Mouse (Mus musculus) MEL (cell line): ENCODE data around the gene Auts2. TPM values are rescaled to one million over a fixed set of nuclear protein-coding genes. Genes with fewer than 3 reads are reported as not detected.

ENCODE experiments used
- DNase-seq: peaks from one replicate; pipeline ENCODE4 v3.0.0; 2011; ENCODE audit warnings: low read depth, low spot score
- H3K27ac ChIP-seq: 2 replicates; pipeline ENCODE4 v1.5.1; 2012; ENCODE audit warnings: low read depth, mild to moderate bottlenecking, control low read depth, low read length, moderate library complexity; ENCODE audit not compliant: control insufficient read depth
- H3K27me3 ChIP-seq, 2 experiments: fragments of 150-350 bp in 1 of 2; sonication (generic) in 1 of 2; 2 replicates each; pipeline ENCODE4 v1.6.1; 2012; ENCODE audit warnings: low read length in 2 of 2, mild to moderate bottlenecking in 2 of 2, improper control_type of control experiment in 1 of 2, moderate library complexity in 1 of 2; ENCODE audit not compliant: insufficient read depth in 2 of 2, control insufficient read depth in 1 of 2
- H3K36me3 ChIP-seq, 2 experiments: 2 replicates each; pipeline ENCODE4 v1.6.1; 2012 to 2014; ENCODE audit warnings: low read length in 2 of 2, improper control_type of control experiment in 1 of 2, inconsistent platforms in 1 of 2, mild to moderate bottlenecking in 1 of 2; ENCODE audit not compliant: insufficient read depth in 2 of 2, control insufficient read depth in 1 of 2
- H3K4me1 ChIP-seq, 2 experiments: fragments of 150-350 bp in 1 of 2; sonication (generic) in 1 of 2; 2 replicates each; pipeline ENCODE4 v1.6.1; 2012; ENCODE audit warnings: low read length in 2 of 2, improper control_type of control experiment in 1 of 2, mild to moderate bottlenecking in 1 of 2; ENCODE audit not compliant: insufficient read depth in 2 of 2, control insufficient read depth in 1 of 2
- H3K4me3 ChIP-seq, 2 experiments: fragments of 150-350 bp in 1 of 2; sonication (generic) in 1 of 2; 2 replicates each; pipeline ENCODE4 v1.5.1; 2012; ENCODE audit warnings: low read depth in 2 of 2, low read length in 2 of 2, mild to moderate bottlenecking in 2 of 2, moderate library complexity in 2 of 2, control low read depth in 1 of 2, improper control_type of control experiment in 1 of 2; ENCODE audit not compliant: control insufficient read depth in 1 of 2, insufficient read depth in 1 of 2
- H3K79me2 ChIP-seq: 2 replicates; pipeline ENCODE4 v1.6.1; 2012; ENCODE audit warnings: mild to moderate bottlenecking, low read length, moderate library complexity; ENCODE audit not compliant: control insufficient read depth, poor library complexity, insufficient read depth
- H3K9ac ChIP-seq: 2 replicates; pipeline ENCODE4 v1.6.1; 2012; ENCODE audit warnings: low read depth, mild to moderate bottlenecking, control low read depth, low read length, moderate library complexity; ENCODE audit not compliant: control insufficient read depth, poor library complexity, severe bottlenecking
- H3K9me3 ChIP-seq: fragments of 150-350 bp; sonication (generic); replicated peaks from 2 replicates; pipeline ENCODE4 v1.6.1; 2012; ENCODE audit warnings: mild to moderate bottlenecking, low read length, improper control_type of control experiment, moderate library complexity; ENCODE audit not compliant: insufficient read depth
- BHLHE40 ChIP-seq: IDR thresholded peaks from 2 replicates; pipeline ENCODE4 v1.6.1; 2012; ENCODE audit warnings: low read depth, mild to moderate bottlenecking, inconsistent platforms, low read length, improper control_type of control experiment, borderline replicate concordance
- CHD1 ChIP-seq: IDR thresholded peaks from 2 replicates; pipeline ENCODE4 v1.6.1; 2012; ENCODE audit warnings: low read depth, mild to moderate bottlenecking, inconsistent platforms, low read length, improper control_type of control experiment
- CTCF ChIP-seq, 3 experiments: IDR thresholded peaks in 2 of 3; conservative IDR thresholded peaks in 1 of 3; 2 replicates each; pipeline ENCODE4 v1.5.1; 2011 to 2012; ENCODE audit warnings: low read length in 3 of 3, low read depth in 2 of 3, mild to moderate bottlenecking in 2 of 3, improper control_type of control experiment in 1 of 3, inconsistent platforms in 1 of 3, mixed read lengths in 1 of 3, moderate library complexity in 1 of 3; ENCODE audit not compliant: control insufficient read depth in 1 of 3, insufficient read depth in 1 of 3, poor library complexity in 1 of 3, severe bottlenecking in 1 of 3
- E2F4 ChIP-seq: IDR thresholded peaks from 2 replicates; pipeline ENCODE4 v1.6.1; 2011; ENCODE audit warnings: low read depth, low read length, improper control_type of control experiment, borderline replicate concordance
- ELF1 ChIP-seq: IDR thresholded peaks from 2 replicates; pipeline ENCODE4 v1.6.1; 2014; ENCODE audit warnings: low read depth, mild to moderate bottlenecking, inconsistent platforms, low read length, improper control_type of control experiment, moderate library complexity
- EP300 ChIP-seq, 2 experiments: IDR thresholded peaks; 2 replicates each; pipeline ENCODE4 v1.6.1; 2011; ENCODE audit warnings: improper control_type of control experiment in 2 of 2, low read length in 2 of 2, low read depth in 1 of 2, mild to moderate bottlenecking in 1 of 2
- HCFC1 ChIP-seq: IDR thresholded peaks from 2 replicates; pipeline ENCODE4 v1.6.1; 2012; ENCODE audit warnings: low read depth, mild to moderate bottlenecking, inconsistent platforms, low read length, improper control_type of control experiment, moderate library complexity
- JUND ChIP-seq: IDR thresholded peaks from 2 replicates; pipeline ENCODE4 v1.6.1; 2011; ENCODE audit warnings: low read depth, mild to moderate bottlenecking, improper control_type of control experiment, low read length
- KAT2A ChIP-seq: conservative IDR thresholded peaks from 2 replicates; pipeline ENCODE4 v1.6.1; 2012; ENCODE audit warnings: low read depth, low read length, improper control_type of control experiment, inconsistent platforms
- MAX ChIP-seq: IDR thresholded peaks from 2 replicates; pipeline ENCODE4 v1.6.1; 2011; ENCODE audit warnings: low read length, improper control_type of control experiment
- MEF2A ChIP-seq: IDR thresholded peaks from 2 replicates; pipeline ENCODE4 v1.6.1; 2014; ENCODE audit warnings: low read depth, mild to moderate bottlenecking, inconsistent platforms, low read length, improper control_type of control experiment; ENCODE audit not compliant: poor library complexity, insufficient replicate concordance, severe bottlenecking; ENCODE audit errors: extremely low read depth
- MXI1 ChIP-seq: IDR thresholded peaks from 2 replicates; pipeline ENCODE4 v1.6.1; 2011; ENCODE audit warnings: mild to moderate bottlenecking, low read depth, low read length, improper control_type of control experiment
- NRF1 ChIP-seq: IDR thresholded peaks from 2 replicates; pipeline ENCODE4 v1.6.1; 2014; ENCODE audit warnings: low read depth, mild to moderate bottlenecking, inconsistent platforms, low read length, improper control_type of control experiment, moderate library complexity; ENCODE audit not compliant: poor library complexity, insufficient read depth, severe bottlenecking
- POLR2A ChIP-seq, 2 experiments: IDR thresholded peaks; 2 replicates each; pipeline ENCODE4 v1.6.1; 2011 to 2012; ENCODE audit warnings: low read length in 2 of 2, mild to moderate bottlenecking in 2 of 2, control low read depth in 1 of 2, improper control_type of control experiment in 1 of 2, low read depth in 1 of 2, moderate library complexity in 1 of 2; ENCODE audit not compliant: control insufficient read depth in 1 of 2, insufficient read depth in 1 of 2, poor library complexity in 1 of 2
- POLR2AphosphoS2 ChIP-seq: IDR thresholded peaks from 2 replicates; pipeline ENCODE4 v1.6.1; 2011; ENCODE audit warnings: low read length, improper control_type of control experiment
- POLR2AphosphoS5 ChIP-seq: IDR thresholded peaks from 2 replicates; pipeline ENCODE4 v1.6.1; 2012; ENCODE audit warnings: low read depth, borderline replicate concordance, mild to moderate bottlenecking, inconsistent platforms, low read length, moderate library complexity, mixed read lengths
- RAD21 ChIP-seq: IDR thresholded peaks from 2 replicates; pipeline ENCODE4 v1.6.1; 2011; ENCODE audit warnings: mild to moderate bottlenecking, low read depth, low read length, improper control_type of control experiment
- RCOR1 ChIP-seq: IDR thresholded peaks from 2 replicates; pipeline ENCODE4 v1.6.1; 2012; ENCODE audit warnings: low read depth, mild to moderate bottlenecking, inconsistent platforms, low read length, improper control_type of control experiment
- SMC3 ChIP-seq: IDR thresholded peaks from 2 replicates; pipeline ENCODE4 v1.6.1; 2011; ENCODE audit warnings: low read depth, low read length, improper control_type of control experiment
- USF2 ChIP-seq, 2 experiments: IDR thresholded peaks; 2 replicates each; pipeline ENCODE4 v1.6.1; 2011 to 2012; ENCODE audit warnings: improper control_type of control experiment in 2 of 2, low read length in 2 of 2, borderline replicate concordance in 1 of 2, inconsistent platforms in 1 of 2, low read depth in 1 of 2, mild to moderate bottlenecking in 1 of 2; ENCODE audit not compliant: insufficient read depth in 1 of 2
- polyA plus RNA-seq, 2 experiments: library from polyadenylated mRNA; stranded (reverse) in 1 of 2; unstranded in 1 of 2; fragments of >175 nt in 1 of 2; fragments of >200 nt in 1 of 2; gene quantifications; 2 replicates each; pipeline versions ENCODE4 v1.2.1 to v1.2.4; 2012; ENCODE audit warnings: low replicate concordance in 2 of 2, low read depth in 1 of 2; ENCODE audit not compliant: insufficient read length in 2 of 2, insufficient read depth in 1 of 2, missing spikeins in 1 of 2
- total RNA-seq: library from RNA; depleted of rRNA; stranded (reverse); fragments of 300-350 nt; gene quantifications from 2 replicates; pipeline ENCODE4 v1.2.3, GENCODE M21; 2012

Gene Auts2
- total and polyA plus RNA-seq, 3 experiments: not detected

GRCm38 (mm10) chr5:132299716-132300115 lies 243.4 kb downstream of the Auts2 start:
- TF ChIP-seq RAD21 (no peak), E2F4 (no peak)
- Histone ChIP-seq H3K9ac (no peak overlapping the region), H3K4me3 (no peak overlapping the region), H3K36me3 (no peaks in the 10 kb centered on the region), H3K79me2 (no peaks in the 10 kb centered on the region), H3K27me3 (no peaks in the 10 kb centered on the region), H3K27ac (no peak overlapping the region), H3K9me3 (no peaks in the 10 kb centered on the region), H3K4me1 (no peaks in the 10 kb centered on the region)
- no peak for DNase-seq

- TF ChIP-seq USF2 (IDR thresholded peaks at IDR 0.05; ENCODE audit: borderline replicate concordance in 1 of 2, insufficient read depth in 1 of 2, low read depth in 1 of 2, low read length in 2 of 2) (no peak), HCFC1 (no peak), CTCF (IDR thresholded peaks at IDR 0.05 in 2 of 3, conservative IDR thresholded peaks at IDR 0.05 in 1 of 3; ENCODE audit: control insufficient read depth in 1 of 3, insufficient read depth in 1 of 3, low read depth in 2 of 3, low read length in 3 of 3, poor library complexity in 1 of 3, severe bottlenecking in 1 of 3) (no peak), BHLHE40 (no peak), KAT2A (no peak), ELF1 (no peak), POLR2AphosphoS2 (no peak), MXI1 (no peak), EP300 (IDR thresholded peaks at IDR 0.05; ENCODE audit: low read depth in 1 of 2, low read length in 2 of 2) (no peak), RCOR1 (no peak), E2F4 (no peak), JUND (no peak), POLR2AphosphoS5 (no peak), CHD1 (no peak), MAX (no peak), POLR2A (IDR thresholded peaks at IDR 0.05; ENCODE audit: control insufficient read depth in 1 of 2, insufficient read depth in 1 of 2, low read depth in 1 of 2, low read length in 2 of 2, poor library complexity in 1 of 2) (no peak), MEF2A (no peak), NRF1 (no peak), SMC3 (no peak)
- no peaks in the 10 kb centered on the region for H3K4me1 ChIP-seq
- H3K9me3 ChIP-seq: no peaks in the 10 kb centered on the region
- H3K79me2 ChIP-seq: no peaks in the 10 kb centered on the region
- no peak overlapping the region for H3K27ac ChIP-seq
- H3K9ac ChIP-seq: no peak overlapping the region
- no peaks in the 10 kb centered on the region for H3K27me3 ChIP-seq
- no peak overlapping the region for H3K4me3 ChIP-seq
- no peaks in the 10 kb centered on the region for H3K36me3 ChIP-seq
- no peak for DNase-seq
Measured at GRCm38 (mm10) chr5:132298996-132299395, 244.1 kb downstream of the Auts2 start.
